Comparison of ENCODE assay signal across 27 mouse cellular contexts in the genomic region with DNA sequence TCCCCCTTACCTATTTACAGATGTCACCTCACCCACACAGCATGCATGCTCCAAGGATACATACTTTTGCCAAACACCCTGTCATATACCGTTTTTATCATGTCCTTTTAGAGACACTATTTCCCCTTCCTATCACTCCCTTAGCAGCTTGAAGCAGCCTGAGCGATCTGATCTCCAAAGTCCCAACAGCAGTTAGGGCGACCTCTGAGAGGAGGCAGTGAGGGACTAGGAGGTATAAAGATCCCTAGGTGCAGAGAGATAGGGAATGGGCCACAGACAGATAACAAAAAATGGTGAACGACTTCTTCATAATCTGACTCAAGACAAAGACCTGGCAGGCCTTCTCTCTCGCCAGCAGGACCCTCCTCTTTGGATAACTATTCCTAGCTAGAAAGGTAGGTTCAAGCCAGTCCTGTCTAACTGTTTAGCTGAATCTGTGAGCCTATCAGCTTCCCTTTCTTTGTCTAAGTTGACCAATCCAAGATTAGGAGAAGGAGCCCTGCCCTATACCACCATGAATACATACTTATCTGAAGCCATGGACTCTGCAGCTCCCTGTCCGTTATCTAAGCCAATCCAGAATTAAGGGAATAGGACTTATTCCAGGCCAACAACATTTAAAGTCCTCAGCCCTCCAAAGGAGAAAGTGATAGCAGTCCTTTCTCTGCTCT. TPM values are rescaled to one million over a fixed set of nuclear protein-coding genes. Genes with fewer than 3 reads are reported as not detected.
DNase-seq lines count a peak whose midpoint lies in the region; ATAC-seq and TF ChIP-seq lines count a peak whose summit lies in the region.
"Had no signal": no experiment of that assay in that cellular context is flagged by ENCODE, and none has a peak within 500 bp of the region (broad histone marks: within the 10 kb centered on the region; RNA-seq: fewer than 3 reads in every experiment).

No protein-coding gene starts in this region.

- TF ChIP-seq RAD21 in MEL (IDR thresholded peaks at IDR 0.05; ENCODE audit: low read depth, low read length), result no peak

- no peaks in the 10 kb centered on the region for H3K79me2 ChIP-seq in MEL (ENCODE audit: control insufficient read depth, insufficient read depth, low read length, poor library complexity)

- TF ChIP-seq CTCF in MEL (IDR thresholded peaks at IDR 0.05 in 2 of 3, conservative IDR thresholded peaks at IDR 0.05 in 1 of 3; ENCODE audit: control insufficient read depth in 1 of 3, insufficient read depth in 1 of 3, low read depth in 2 of 3, low read length in 3 of 3, poor library complexity in 1 of 3, severe bottlenecking in 1 of 3), result no peak

- peak; percentile 85 to 92 for TF ChIP-seq EP300 in MEL (IDR thresholded peaks at IDR 0.05; ENCODE audit: low read depth in 1 of 2, low read length in 2 of 2)

- peak overlapping the region; percentile 42 to 47 for H3K4me3 ChIP-seq in MEL (ENCODE audit: control insufficient read depth in 1 of 2, insufficient read depth in 1 of 2, low read depth in 2 of 2, low read length in 2 of 2)
- no peak overlapping the region for H3K4me3 ChIP-seq in liver, embryonic 12.5 days
- no peak overlapping the region for H3K4me3 ChIP-seq in liver, embryonic 16.5 days (ENCODE audit: low read depth, low read length)
- H3K4me3 ChIP-seq in neural tube, embryonic 15.5 days (replicated peaks), result no peak overlapping the region
- H3K4me3 ChIP-seq: embryonic facial prominence, embryonic 10.5 days; forebrain, embryonic 10.5 days; forebrain, embryonic 15.5 days; heart, embryonic 15.5 days; hindbrain, embryonic 13.5 days had no signal

- no peaks in the 10 kb centered on the region for H3K27me3 ChIP-seq in MEL (ENCODE audit: control insufficient read depth in 1 of 2, insufficient read depth in 2 of 2, low read length in 2 of 2)
- no peaks in the 10 kb centered on the region for H3K27me3 ChIP-seq in liver, embryonic 12.5 days (replicated peaks)
- H3K27me3 ChIP-seq in liver, embryonic 16.5 days (ENCODE audit: control insufficient read depth, insufficient read depth, low read depth, low read length), result no peaks in the 10 kb centered on the region
- 0 out of 2 replicates have a peak, but pooled peaks cover 5% of the 10 kb centered on the region for H3K27me3 ChIP-seq in neural tube, embryonic 15.5 days (replicated peaks)
- H3K27me3 ChIP-seq: forebrain, embryonic 15.5 days; heart, embryonic 15.5 days; hindbrain, embryonic 13.5 days; Patski had no signal

- peak; percentile 64; the same call in 1 of the 2 replicates for ATAC-seq in common myeloid progenitor, adult 5-6 weeks (replicated peaks; ENCODE audit: low read depth, poor library complexity, severe bottlenecking)
- peak; percentile 91 for ATAC-seq in liver, embryonic 12.5 days
- peak; percentile 81 for ATAC-seq in liver, embryonic 16.5 days (ENCODE audit: low read depth)
- no peak for ATAC-seq in neural tube, embryonic 15.5 days (ENCODE audit: low FRiP score)
- ATAC-seq: activated CD4-positive, CD25-positive, alpha-beta regulatory T cell, adult 4 months; forebrain, embryonic 15.5 days; hindbrain, postnatal 0 days; Patski had no signal

- peak; percentile 84 for DNase-seq in MEL (ENCODE audit: low read depth, low spot score)
- DNase-seq in layer of hippocampus, postnatal 25 days (ENCODE audit: extremely low spot score in 1 of 2, low spot score in 1 of 2), result no peak
- no peak for DNase-seq in testis, postnatal 10 days (ENCODE audit: low spot score)
- DNase-seq in adrenal gland, postnatal 14 days, result no peak
- DNase-seq: adrenal gland, postnatal 36 days; cerebellum, adult 18-20 months; cerebellum, adult 9-11 months; cerebellum, postnatal 36 days; gastrocnemius, postnatal 14 days; heart, adult 18-20 months; heart, postnatal 14 days had no signal

- H3K36me3 ChIP-seq in MEL (ENCODE audit: control insufficient read depth in 1 of 2, insufficient read depth in 2 of 2, low read length in 2 of 2), result peaks cover 0 to 2% of the 10 kb centered on the region in 2 experiments; a peak in 2 of 4 replicates
- no peaks in the 10 kb centered on the region for H3K36me3 ChIP-seq in liver, embryonic 12.5 days
- H3K36me3 ChIP-seq in liver, embryonic 16.5 days (ENCODE audit: control insufficient read depth, insufficient read depth), result no peaks in the 10 kb centered on the region
- no peaks in the 10 kb centered on the region for H3K36me3 ChIP-seq in neural tube, embryonic 15.5 days
- H3K36me3 ChIP-seq: embryonic facial prominence, embryonic 10.5 days; forebrain, embryonic 10.5 days; forebrain, embryonic 15.5 days; heart, embryonic 15.5 days; hindbrain, embryonic 13.5 days had no signal

- WGBS in liver, embryonic 12.5 days (ENCODE audit: insufficient replicate concordance), result 17% methylated on average over 6 of the region's 6 CpGs
- 24% methylated on average over 6 of the region's 6 CpGs for WGBS in liver, embryonic 16.5 days (ENCODE audit: insufficient replicate concordance)
- WGBS in neural tube, embryonic 15.5 days, result 81% methylated on average over 6 of the region's 6 CpGs

- peak overlapping the region; percentile 27; the same call in 1 of the 2 replicates for H3K9ac ChIP-seq in MEL (ENCODE audit: control insufficient read depth, low read depth, low read length, poor library complexity, severe bottlenecking)
- H3K9ac ChIP-seq in liver, embryonic 12.5 days, result no peak overlapping the region
- no peak overlapping the region for H3K9ac ChIP-seq in liver, embryonic 16.5 days (ENCODE audit: low read depth, low read length)
- no peak overlapping the region for H3K9ac ChIP-seq in neural tube, embryonic 15.5 days (replicated peaks)
- H3K9ac ChIP-seq: forebrain, embryonic 15.5 days; heart, embryonic 15.5 days; hindbrain, embryonic 13.5 days had no signal

- H3K4me1 ChIP-seq in MEL (ENCODE audit: control insufficient read depth in 1 of 2, insufficient read depth in 2 of 2, low read length in 2 of 2), result peaks cover 0 to 2% of the 10 kb centered on the region in 2 experiments; a peak in 1 of 4 replicates
- peaks cover 12% of the 10 kb centered on the region for H3K4me1 ChIP-seq in liver, embryonic 12.5 days
- no peaks in the 10 kb centered on the region; the same call in 1 of the 2 replicates for H3K4me1 ChIP-seq in liver, embryonic 16.5 days (ENCODE audit: control insufficient read depth, low read depth, low read length)
- H3K4me1 ChIP-seq in neural tube, embryonic 15.5 days, result no peaks in the 10 kb centered on the region
- H3K4me1 ChIP-seq: heart, embryonic 15.5 days had no signal

- peak overlapping the region; percentile 68 for H3K27ac ChIP-seq in MEL (ENCODE audit: control insufficient read depth, low read depth, low read length)
- peak overlapping the region; percentile 48; the same call in 1 of the 2 replicates for H3K27ac ChIP-seq in liver, embryonic 12.5 days
- H3K27ac ChIP-seq in liver, embryonic 16.5 days (ENCODE audit: low read length), result no peak overlapping the region
- H3K27ac ChIP-seq in neural tube, embryonic 15.5 days (replicated peaks), result no peak overlapping the region
- H3K27ac ChIP-seq: embryonic facial prominence, embryonic 10.5 days; forebrain, embryonic 10.5 days; forebrain, embryonic 15.5 days; heart, embryonic 15.5 days; hindbrain, embryonic 13.5 days; hindbrain, postnatal 0 days had no signal

- no peaks in the 10 kb centered on the region for H3K9me3 ChIP-seq in MEL (replicated peaks; ENCODE audit: insufficient read depth, low read length)
- no peaks in the 10 kb centered on the region for H3K9me3 ChIP-seq in liver, embryonic 12.5 days (replicated peaks)
- H3K9me3 ChIP-seq in liver, embryonic 16.5 days (replicated peaks; ENCODE audit: control insufficient read depth, low read length), result no peaks in the 10 kb centered on the region
- no peaks in the 10 kb centered on the region for H3K9me3 ChIP-seq in neural tube, embryonic 15.5 days (replicated peaks)
- H3K9me3 ChIP-seq: embryonic facial prominence, embryonic 10.5 days; forebrain, embryonic 10.5 days; forebrain, embryonic 15.5 days; heart, embryonic 15.5 days; hindbrain, embryonic 13.5 days had no signal

- TF ChIP-seq POLR2A in MEL (IDR thresholded peaks at IDR 0.05; ENCODE audit: control insufficient read depth in 1 of 2, insufficient read depth in 1 of 2, low read depth in 1 of 2, low read length in 2 of 2, poor library complexity in 1 of 2), result peak in 1 of 2 experiments; percentile 25; a peak in 1 of 4 replicates

- H3K4me2 ChIP-seq in liver, embryonic 12.5 days, result peak overlapping the region; percentile 14
- H3K4me2 ChIP-seq in liver, embryonic 16.5 days (ENCODE audit: low read depth, low read length), result peak overlapping the region; percentile 17; the same call in 1 of the 2 replicates
- H3K4me2 ChIP-seq in neural tube, embryonic 15.5 days, result no peak overlapping the region
- H3K4me2 ChIP-seq: forebrain, embryonic 15.5 days; heart, embryonic 11.5 days; heart, embryonic 15.5 days; hindbrain, embryonic 13.5 days had no signal

TF ChIP-seq in MEL, 35 proteins besides CTCF, POLR2A, EP300 and RAD21 (continues in another document):
- TF ChIP-seq ELF1 (IDR thresholded peaks at IDR 0.05; ENCODE audit: low read depth, low read length) (no peak), MAFK (IDR thresholded peaks at IDR 0.05; ENCODE audit: borderline replicate concordance, low read depth, low read length) (no peak), MYC (IDR thresholded peaks at IDR 0.05; ENCODE audit: low read depth, low read length) (no peak), RCOR1 (IDR thresholded peaks at IDR 0.05; ENCODE audit: low read depth, low read length) (peak; percentile 52), TCF12 (IDR thresholded peaks at IDR 0.05; ENCODE audit: low read depth, low read length) (peak; percentile 83; the same call in 1 of the 2 replicates)

RNA-seq across cellular contexts. Expression of a gene that starts 29.3 kb away (rescaled TPM):
- not detected in 2 replicates for total RNA-seq in MEL (2012; rRNA removed)
- not detected for polyA plus RNA-seq in MEL (2012; ENCODE audit: insufficient read depth in 1 of 2, insufficient read length in 2 of 2, low read depth in 1 of 2, low replicate concordance in 2 of 2, missing spikeins in 1 of 2)
- 0.09 TPM in 1 of 2 replicates, not detected in the other for total RNA-seq in common myeloid progenitor, adult 5-6 weeks (2017)
- not detected in 2 replicates for polyA plus RNA-seq in liver, embryonic 12.5 days (2016; fragmentation: Nextera tagmentation; extraction: Ambion mirVana)
- polyA plus RNA-seq in liver, embryonic 16.5 days (2015; fragmentation: Nextera tagmentation; extraction: Ambion mirVana), result not detected in 2 replicates
- 1 to 10 TPM; 1.3 to 1.7 TPM for total RNA-seq in layer of hippocampus, postnatal 25 days (2021)
- total RNA-seq in adrenal gland, postnatal 14 days (2021), result not detected in 2 replicates
- polyA plus RNA-seq in neural tube, embryonic 15.5 days (2015; fragmentation: Nextera tagmentation; extraction: Ambion mirVana), result 1.1 and 1.5 TPM in 2 replicates
- total RNA-seq: adrenal gland, adult 18-20 months; adrenal gland, postnatal 36 days; gastrocnemius, postnatal 14 days; heart, adult 18-20 months; heart, postnatal 14 days; hematopoietic stem cell, adult 5-6 weeks had no signal
- polyA plus RNA-seq: activated CD4-positive, CD25-positive, alpha-beta regulatory T cell, adult 4 months; C2C12; Patski had no signal

RNA-seq across cellular contexts. Expression of a gene that starts 59.1 kb away (rescaled TPM):
- total RNA-seq in MEL (2012; rRNA removed), result 14.3 and 16.1 TPM in 2 replicates
- 10 to 100 TPM in 1 of 2 experiments, not detected in 1; 16.3 TPM for polyA plus RNA-seq in MEL (2012; ENCODE audit: insufficient read depth in 1 of 2, insufficient read length in 2 of 2, low read depth in 1 of 2, low replicate concordance in 2 of 2, missing spikeins in 1 of 2)
- 17.9 and 18.5 TPM in 2 replicates for total RNA-seq in common myeloid progenitor, adult 5-6 weeks (2017)
- polyA plus RNA-seq in liver, embryonic 12.5 days (2016; fragmentation: Nextera tagmentation; extraction: Ambion mirVana), result 12.2 and 12.4 TPM in 2 replicates
- polyA plus RNA-seq in liver, embryonic 16.5 days (2015; fragmentation: Nextera tagmentation; extraction: Ambion mirVana), result 6.5 TPM in 2 replicates
- total RNA-seq in layer of hippocampus, postnatal 25 days (2021), result 10 to 100 TPM; 36.1 to 38.7 TPM
- 21.2 and 24.1 TPM in 2 replicates for total RNA-seq in adrenal gland, postnatal 14 days (2021)
- 31.2 and 31.6 TPM in 2 replicates for polyA plus RNA-seq in neural tube, embryonic 15.5 days (2015; fragmentation: Nextera tagmentation; extraction: Ambion mirVana)

Comparison
In these comparisons a context has a peak if more than half of its experiments do, and no peak if none do; other contexts are left out.
1. H3K27ac ChIP-seq: peak in MEL (single experiment) and liver, embryonic 12.5 days (single experiment); none in liver, embryonic 16.5 days (single experiment) and neural tube, embryonic 15.5 days (single experiment).
2. H3K4me3 ChIP-seq: peak in MEL (2 of 2); none in liver, embryonic 12.5 days (single experiment), liver, embryonic 16.5 days (single experiment) and neural tube, embryonic 15.5 days (single experiment).